Mouse (Mus musculus): ENCODE results near the gene Mansc4. TPM values are rescaled to one million over a fixed set of nuclear protein-coding genes. Genes with fewer than 3 reads are reported as not detected.
A peak's percentile ranks its signal among the peaks of the same experiment; 100 is the strongest.

Gene Mansc4
- not detected for total RNA-seq (2021)

DNA sequence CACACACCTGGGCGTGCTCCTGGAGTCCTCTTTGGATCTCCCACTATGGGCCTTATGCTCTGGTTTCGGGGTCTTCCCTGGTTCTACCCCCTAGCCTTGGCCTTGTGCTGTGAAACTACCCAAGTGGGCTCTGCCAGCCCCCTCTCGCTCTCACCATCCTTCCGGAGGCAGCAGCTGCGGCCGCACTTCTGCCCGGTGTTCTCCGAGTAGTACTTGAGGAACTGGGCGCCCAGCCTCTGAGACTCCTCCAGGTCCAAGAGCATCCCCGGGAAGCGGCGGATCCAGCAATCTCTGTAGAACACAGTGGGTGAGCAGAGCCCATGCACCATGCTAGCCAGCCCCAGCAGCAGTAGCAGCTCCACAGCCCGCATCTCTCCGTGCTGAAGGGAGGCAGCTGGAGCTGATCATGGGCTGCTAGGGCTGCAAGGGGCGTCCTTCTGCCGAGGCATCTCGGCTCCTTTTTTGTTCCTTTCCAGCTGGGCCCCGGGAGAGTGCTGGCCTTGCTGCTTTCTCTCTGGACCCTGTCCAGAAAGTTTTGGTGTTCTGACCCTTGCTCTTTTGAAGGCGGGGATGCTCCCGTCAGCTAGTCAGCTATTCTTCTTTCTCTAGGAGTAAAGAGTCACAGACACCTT lies at the start of gene Mansc4:
TSS of gene Mansc4 (minus strand) at position 439 of the 632 bp plus-strand sequence.
- peak; percentile 68 for DNase-seq

DNA sequence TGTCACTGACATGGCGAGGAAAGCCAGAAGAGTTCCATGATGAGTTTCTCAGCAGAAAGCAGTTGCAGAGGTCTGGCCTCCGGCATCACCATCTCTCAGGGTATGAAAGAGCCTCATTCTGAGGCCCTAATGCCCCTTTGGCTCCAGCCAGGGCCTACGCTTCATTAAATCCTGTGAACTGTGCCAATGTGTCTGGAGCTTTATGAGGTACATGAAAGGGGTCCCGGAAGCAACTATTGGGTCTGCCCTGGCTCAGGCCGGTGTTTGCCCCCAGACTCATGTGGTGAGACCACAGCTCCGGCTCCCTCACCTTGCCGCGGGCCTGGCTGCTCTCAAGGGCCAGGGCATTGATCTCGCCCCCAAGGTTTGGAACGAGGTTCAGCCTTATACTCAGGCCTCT lies 40.4 kb upstream of the Mansc4 start:
- no peak for DNase-seq

DNA sequence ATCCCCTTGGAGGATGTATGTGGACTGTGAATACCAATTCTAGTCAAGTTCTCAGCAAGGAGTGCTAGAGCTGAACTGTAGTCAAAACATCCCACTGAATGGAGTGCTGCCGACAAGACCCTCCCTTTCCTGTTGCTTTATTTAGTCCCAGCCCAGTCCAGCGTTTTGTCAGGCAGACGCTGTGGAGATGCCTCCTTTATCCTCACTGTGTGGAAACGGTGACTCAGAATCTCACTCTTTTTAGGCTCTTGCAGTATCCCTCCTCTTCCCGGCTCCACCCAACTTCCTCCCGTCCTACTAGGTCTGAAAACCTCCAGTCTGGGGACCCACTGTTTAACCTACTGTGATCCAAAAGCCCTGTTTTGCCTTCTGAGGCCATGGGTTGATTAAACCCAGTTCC lies 34.5 kb upstream of the Mansc4 start:
- peak; percentile 21 for DNase-seq

DNA sequence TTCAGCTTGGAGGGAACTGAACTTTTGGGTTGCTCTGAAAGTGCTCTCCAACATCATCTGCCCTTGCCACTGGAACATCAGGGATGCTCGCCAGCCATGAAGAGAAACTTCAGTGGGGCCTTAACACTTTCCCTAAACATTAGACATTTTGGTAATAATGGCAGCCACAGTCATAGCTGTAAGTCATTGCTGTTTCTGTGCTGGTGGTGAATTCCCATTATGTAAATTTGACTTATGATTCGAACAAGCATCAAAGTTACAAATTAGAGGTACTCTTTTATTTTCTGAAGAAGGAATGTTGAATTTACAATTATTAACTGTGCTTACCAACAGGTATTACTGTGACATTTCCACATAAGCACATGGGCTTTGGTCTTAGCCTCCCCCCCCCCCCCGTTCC lies 31.4 kb upstream of the Mansc4 start:
- no peak for DNase-seq

DNA sequence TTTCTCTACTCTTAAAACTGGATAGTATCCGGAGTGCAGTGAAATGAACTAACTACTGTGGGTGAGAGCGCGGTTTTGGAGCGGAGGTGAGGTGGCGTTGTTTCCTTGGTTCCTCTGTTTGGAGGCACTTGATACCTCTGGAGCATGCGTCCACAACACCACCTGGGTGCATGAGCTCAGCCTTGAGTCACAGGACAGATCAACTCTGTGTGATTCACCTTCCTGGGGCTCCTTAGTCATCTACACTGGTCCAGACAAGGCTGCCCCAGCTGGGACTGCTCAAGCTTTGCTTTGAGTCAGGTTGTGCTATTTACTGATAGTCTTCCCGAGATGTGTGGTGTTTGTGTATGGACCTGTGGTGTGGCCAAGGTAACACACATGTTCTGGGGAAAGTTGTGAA lies 30.9 kb upstream of the Mansc4 start:
- DNase-seq, result no peak

DNA sequence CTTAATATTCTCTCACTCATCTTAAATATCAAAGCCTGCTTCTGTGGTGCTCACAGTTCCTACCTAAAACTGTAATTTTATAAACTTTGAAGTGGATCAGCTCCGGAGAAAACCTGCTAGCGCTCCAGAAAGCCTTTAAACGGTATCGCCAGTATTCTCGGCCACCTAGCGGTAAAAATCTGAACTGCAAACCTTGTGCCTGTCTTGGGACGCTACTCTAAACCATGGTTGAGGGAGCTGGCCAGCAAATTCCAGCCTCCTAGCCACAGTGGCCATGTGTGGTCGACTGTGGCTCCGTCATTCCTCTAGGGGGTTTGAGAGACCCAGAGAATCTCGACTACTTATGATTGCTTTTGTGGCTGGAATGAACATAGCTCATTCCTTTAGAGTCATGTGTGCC lies 29.7 kb upstream of the Mansc4 start:
- DNase-seq, result peak; percentile 93

DNA sequence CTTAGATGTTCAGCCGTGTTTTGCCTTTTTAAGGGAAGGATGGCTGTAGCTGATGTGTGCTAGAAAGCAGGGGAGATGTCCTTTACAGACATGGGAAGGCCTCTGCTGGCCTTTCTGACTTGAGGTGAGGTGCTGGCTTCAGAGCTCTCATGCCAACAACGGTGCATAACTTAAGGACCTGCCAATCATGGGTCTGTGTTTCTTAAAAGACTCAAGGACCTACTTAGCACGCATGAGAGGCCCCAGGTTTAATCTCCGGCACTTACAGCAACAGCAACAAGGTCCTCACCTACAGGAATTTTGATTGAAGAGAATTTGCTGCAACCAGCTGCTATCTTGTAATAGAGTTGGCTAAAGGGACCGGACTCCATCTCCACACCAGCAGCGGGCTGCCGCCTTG lies 22.5 kb upstream of the Mansc4 start:
- no peak for DNase-seq

DNA sequence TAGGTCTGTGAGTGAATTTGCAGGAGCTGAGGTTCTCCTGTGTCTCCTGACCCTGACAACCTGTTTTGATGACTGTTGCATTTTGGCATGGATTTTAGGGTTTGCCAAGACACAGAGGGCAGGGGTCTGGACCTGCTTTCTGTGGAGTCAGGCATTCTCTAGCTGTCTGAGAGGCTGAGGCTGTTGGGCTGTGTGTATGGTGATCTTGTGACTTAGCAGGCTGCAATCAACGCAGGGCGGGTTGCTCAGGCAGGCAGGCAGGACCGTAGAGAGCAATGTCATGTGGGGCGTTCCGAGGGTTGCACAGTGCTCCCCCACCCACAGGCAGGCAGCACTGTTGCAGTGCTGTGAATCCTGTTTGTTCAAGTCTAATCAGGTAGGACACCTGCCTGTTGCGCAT lies 19.9 kb upstream of the Mansc4 start:
- no peak for DNase-seq

DNA sequence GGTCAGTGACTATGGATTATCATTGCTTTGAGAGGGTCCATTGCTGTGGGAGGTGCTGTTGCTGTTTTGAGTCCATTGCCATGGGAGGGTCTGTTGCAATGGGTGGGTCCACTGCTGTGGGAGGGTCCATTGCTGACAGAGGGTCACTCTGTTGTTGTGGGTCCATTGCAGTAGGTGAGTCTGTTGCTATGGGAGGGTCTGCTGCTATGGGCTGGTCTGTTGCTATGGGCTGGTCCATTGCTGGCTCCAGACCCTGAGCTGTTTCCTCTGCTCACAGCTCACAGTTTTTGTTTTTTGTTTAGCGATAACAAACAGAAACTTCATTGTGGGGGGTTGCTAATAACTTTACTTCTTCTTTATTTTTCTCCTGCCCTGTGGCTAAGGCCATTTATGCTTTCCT lies 18.7 kb upstream of the Mansc4 start:
- no peak for DNase-seq

DNA sequence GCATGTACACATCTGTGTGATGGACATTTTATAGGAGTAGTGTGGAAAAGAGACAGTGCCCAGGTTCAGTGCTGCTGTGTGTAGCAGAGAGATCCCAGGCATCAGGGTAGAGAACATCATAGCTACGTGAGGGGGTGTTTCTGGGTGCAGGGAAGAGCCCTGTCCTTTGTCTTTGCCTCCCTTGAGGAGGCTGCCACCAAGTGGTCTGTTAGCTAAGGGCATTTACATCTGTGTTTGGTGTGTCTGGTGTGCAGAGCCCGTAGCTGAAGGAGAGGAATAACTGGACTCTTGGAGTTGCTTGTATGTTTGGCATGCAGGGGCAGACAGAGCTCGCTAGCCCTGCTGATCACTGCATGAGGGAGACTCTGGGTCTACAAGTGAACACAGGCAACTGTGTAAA lies 15.5 kb upstream of the Mansc4 start:
- DNase-seq, result no peak

DNA sequence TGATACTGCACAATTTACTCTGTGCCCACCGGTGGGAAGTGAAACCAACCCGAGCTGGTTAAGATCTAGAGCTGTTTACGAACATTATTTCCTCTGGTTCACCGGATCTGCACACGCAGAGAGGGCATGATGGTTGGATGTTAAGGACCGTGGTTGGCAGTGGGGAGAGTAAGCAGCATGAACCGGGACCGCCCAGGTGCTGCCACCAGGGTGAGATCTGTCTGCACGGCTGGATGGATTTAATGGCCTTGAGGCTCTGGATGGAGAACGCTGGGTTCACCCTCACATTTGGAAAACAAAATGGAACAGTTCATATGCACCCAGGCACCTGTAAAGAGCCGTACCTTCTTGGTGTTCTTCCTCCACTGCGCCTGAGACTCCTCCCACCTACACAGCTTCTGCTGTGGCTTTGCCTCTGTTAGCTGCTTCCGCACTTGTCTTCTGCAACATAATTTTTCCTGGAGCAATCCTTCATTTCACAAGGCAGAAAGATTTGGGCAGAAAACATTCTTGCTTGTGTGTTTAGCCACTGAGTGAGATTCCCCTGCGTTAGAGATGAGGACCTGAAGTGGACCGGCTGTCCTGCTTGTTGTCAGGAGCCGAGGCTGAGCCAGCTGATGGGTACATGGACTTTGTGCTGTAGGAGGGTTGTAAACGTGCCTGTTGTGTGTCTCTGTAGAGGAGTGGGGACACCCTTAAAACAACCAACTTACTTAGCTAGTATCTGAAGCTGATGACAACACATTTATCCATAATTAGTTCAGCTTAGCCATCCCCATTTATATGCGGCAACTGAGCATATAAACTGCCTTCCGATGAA lies 12.8 kb upstream of the Mansc4 start:
- DNase-seq, result no peak

DNA sequence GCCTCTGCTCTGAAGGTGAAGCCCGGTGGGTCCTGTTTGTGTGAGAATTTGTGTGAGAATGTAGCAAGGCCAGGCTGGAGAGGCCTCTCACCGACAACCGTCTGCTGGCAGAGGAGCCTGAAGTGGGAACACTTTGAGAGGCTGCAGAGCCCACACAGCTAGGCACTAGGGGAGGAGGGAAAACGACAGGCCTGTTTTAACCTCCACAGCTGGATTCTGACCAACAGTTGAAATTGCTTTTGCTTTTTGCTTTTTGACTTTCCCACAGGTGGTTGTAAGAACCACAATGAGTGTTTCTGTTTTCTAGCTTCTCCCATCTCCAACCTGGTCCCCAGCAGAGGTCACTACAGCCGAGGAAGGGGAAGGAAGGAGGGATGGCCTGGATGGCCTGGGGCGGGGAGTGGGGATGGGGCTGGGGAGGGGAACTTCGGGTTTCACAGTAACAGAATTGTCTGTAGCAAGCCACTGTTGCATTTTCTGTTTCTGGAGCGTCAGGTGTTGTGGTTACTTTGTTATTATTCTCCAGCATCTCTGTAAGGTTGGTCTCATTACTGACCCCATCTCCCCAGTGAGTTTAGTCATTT lies 10.6 kb upstream of the Mansc4 start:
- no peak for DNase-seq

DNA sequence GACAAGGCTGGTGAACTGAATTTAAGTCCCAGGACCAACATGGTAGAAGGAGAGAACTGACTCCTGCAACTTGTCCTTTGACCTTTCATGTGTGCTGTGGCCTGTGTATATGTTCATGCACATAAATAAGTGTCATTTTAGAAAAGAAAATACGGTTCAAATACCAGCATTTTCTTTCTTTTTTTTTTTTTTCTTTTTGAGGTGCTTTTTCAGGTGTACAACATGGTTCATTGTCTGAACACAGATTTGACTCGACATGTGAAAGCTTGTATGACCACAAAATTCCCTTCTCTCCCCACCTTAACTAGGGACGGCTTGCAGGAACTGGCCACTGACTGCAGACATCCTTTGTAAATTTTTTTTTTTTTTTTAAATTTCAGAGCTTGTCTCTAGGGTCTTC lies 10.1 kb upstream of the Mansc4 start:
- no peak for DNase-seq

DNA sequence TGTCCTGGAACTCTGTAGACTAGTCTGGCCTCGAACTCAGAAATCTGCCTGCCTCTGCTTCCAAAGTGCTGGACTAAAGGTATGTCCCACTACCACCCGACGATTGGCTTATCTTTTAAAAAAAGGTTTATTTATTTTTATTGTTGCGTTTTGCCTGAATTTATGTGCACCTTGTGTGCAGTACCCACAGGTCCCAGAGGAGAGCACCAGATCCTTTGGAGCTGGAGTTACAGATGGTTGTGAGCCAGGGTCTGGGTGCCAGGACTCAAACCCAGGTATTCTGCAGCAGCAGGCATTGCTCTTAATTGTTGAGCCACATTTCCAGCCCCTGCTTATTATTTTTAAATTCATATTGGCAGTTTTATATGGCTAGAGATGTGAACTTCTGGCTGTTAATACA lies 9.3 kb upstream of the Mansc4 start:
- no peak for DNase-seq

DNA sequence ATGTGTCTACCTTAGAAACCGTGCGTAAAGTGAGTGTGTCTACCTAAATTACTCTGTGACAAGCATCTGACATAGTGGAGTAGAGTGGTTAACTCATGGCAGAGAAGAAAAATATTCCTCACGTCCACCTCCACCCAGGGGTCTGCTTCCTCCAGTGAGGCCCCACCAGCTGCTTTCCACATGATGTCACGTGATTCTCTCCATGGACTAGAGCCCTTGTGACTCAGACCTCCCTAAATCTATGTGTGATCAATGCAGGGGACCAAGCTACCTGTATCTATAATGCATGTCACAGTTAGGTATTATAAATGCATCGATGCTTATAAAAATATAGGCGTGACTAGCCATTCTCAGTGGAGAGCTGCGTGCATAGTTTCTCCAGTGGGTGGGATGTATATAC lies 7.9 kb upstream of the Mansc4 start:
- no peak for DNase-seq

DNA sequence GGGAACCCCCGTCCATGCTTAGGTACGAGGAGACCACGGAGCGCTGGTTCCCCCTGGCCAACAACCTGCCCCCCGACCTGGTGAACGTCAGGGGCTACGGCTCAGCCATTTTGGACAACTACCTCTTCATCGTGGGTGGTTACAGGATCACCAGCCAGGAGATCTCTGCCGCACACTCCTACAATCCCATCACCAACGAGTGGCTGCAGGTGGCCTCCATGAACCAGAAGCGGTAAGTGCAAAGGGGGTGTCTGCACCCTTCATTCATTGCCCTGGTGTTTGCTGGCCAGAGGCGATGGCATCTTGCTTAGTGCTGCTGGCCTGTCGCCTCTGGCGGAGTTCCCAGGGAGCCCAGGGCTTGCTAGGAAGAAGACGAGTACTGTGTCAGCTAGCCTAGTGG lies 5.3 kb upstream of the Mansc4 start:
- peak; percentile 52 for DNase-seq

DNA sequence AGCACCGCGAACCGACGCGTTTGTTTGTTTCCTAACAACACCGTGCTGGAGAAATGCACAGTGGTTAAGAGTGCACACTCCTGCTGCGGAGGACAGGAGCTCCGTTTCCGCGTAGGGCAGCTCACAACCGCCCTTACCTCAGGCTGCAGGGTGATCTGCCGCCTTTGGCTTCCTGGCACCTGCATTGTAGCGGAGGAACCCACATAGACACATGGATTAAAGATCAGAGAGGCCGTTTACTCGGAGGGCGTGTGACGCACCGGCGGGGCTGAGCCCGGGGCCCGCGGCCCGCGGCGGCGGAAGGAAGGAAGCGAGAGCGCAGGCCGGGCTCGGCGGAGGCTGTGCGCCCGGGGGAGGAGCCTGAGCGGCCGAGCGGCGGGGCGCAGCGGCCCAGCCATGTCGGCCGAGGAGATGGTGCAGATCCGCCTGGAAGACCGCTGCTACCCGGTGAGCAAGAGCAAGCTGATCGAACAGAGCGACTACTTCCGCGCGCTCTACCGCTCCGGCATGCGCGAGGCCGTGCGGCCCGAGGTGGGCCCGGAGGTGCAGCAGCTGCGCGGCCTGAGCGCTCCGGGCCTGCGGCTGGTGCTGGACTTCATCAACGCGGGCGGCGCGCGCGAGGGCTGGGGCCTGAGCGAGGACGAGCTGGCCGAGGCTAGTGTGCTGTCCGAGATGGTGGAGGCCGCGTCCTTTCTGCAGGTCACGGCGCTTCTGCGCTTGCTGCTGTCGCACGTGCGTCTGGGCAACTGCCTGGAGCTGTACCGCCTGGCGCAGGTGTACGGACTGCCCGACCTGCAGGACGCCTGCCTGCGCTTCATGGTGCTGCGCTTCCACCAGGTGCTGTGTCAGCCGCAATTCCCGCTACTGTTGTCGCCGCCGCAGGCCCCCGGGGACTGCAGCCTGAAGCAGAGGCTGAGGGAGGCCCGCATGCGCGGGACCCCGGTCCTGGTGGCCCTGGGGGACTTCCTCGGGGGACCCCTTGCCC lies 4.6 kb upstream of the Mansc4 start, which contains the start of gene Klhl42:
TSS of gene Klhl42 (plus strand) at position 244 of the 985 bp plus-strand sequence.
- DNase-seq, result peak; percentile 79

DNA sequence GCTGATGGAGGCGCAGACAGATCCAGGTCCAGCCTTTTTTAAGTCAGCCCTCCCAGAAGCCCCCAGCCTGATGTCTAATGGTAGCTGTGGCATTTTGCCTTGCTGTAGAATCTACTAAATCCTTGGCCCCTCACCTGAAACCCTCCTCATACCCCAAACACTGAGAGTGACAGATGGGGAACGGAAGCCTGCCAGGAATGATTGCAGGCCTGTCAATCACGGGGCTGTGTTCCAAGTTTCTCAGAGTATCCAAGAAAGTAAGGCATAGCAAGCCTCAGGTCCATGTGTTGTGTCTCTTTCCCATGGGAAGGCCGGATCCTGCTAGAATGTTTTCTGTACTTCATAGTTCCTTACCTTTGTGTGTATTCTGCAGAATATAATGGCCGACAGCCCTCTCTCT lies 3.4 kb upstream of the Mansc4 start:
- DNase-seq, result no peak

DNA sequence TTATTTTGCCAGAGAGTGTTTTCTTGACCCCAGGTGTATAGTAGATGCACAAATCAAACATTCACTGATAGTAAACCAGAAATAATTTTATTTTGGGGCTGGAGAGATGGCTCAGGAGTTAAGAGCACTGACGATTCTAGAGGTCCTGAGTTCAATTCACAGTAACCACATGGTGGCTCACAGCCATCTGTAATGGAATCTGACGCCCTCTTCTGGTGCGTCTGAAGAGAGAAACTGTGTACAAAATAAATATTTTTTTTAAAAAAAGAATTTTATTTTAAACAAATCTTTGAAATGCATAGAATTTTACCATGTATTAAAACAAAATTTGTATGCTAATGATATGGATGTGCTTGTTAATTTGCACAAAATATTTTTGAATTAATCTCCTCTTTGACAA lies 1.7 kb upstream of the Mansc4 start:
- no peak for DNase-seq

DNA sequence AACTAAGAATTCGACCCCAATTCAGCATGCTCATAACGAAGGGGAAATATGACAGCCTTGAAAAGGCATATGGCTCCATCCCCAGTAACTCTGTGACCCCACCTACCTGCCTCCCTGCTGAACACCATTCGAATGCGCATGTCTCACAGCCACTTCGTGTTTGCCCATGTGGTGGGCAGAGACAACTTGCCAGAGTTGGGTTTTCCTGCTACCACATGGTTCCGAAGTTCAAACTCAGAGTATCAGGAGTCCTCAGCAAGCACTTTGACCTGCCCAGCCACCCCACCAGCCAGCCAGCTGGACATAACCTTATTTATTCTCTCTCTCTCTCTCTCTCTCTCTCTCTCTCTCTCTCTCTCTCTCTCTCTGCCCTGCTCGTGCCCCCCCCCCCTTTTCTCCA lies 904 bp upstream of the Mansc4 start:
- DNase-seq, result no peak

DNA sequence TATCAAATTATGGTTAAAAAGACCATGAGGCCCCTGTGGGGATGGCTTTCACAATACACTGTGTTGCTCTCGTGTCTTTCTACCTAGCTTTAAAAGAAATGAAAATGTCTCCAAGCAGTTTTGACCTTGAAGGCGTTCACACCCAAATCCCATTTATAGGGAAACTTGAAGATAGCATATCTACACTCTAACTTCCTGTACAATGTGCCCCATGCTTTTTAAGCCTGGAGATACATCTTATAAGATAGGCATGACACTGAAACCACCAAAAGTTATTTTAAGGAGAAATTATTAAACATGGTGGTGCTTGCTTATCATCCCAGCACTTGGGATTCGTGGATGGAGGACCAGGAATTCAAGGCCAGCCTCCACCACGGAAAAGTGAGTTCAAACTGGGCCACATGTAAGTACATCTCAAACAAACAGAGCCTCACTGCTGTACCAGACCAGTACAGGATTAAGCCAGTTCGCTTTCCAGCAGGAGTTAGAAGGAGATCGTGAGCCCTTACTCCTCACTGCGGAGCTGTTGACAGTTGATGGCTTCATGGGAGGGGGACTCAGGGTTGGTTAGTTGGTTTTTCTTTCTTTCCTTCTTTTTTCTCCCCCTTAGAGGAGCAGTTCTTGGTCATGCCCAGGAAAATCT lies 1.3 kb downstream of the Mansc4 start:
- DNase-seq, result no peak

DNA sequence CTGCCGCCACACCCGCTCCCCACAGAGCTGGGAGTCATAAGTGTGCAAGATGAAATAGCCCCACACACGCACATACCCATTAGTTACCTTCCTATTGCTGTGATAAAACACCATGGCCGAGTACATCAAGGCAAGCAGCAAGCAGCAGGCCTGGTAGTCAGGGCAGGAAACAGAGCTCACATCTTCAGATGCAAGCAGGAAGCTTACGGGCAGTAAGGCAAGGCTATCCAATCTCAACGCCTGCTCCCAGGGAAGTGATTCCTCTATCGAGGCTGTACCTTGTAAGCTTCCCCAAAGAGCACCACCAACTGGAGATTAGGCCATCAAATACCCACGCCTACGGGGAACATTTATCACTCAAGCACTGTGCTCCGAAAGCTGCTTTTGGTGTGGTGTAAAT lies 6.9 kb downstream of the Mansc4 start:
- DNase-seq, result no peak
